Mouse (Mus musculus): ENCODE measurements around the gene Rfx1. TPM values are rescaled to one million over a fixed set of nuclear protein-coding genes. Genes with fewer than 3 reads are reported as not detected.

The Rfx1 gene
- total RNA-seq (2022) = 10 to 100 TPM in 1 of 4 experiments, 1 to 10 TPM in 3; 6.7 to 10.0 (median 9.2) TPM

DNA sequence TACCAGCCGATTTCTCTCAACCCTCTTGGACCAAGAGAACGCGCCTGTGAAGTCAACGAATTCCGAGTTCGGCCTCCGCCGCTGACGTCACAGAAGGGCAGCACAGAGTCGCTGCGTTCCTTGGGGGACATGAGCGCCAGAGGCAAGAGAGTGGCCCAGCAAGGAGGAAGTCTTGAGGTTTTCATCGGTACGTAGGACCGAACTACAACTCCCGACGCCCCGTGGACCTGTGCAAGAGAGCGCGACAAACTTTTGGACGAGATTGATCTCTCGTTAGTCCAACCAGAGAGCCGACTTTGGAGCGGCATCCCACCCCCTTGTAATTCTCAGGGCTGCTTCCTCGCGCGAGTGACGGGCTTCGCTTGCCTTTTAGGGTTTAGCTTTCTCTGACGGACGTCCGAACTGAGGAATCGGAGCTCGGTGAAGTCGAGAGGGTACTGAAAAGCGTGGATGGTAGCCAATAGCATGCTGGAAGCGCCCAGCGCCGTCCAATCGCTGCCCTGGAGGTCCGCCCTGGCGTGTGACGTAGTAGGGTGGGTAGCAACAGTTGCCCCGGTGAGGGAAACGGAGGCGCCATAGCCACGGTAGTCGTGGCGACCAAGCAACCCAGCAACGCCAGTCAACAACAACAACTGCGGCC, at the start of gene Rfx1:
Gene Rfx1 (plus strand): TSS at position 544 of the 640 bp plus-strand sequence.
- DNase-seq (ENCODE audit: low spot score) = peak; percentile 100

- no peak for DNase-seq (ENCODE audit: low spot score)
Measured at GRCm38 (mm10) chr8:84019738-84020137, 46.9 kb upstream of the Rfx1 start.

DNA sequence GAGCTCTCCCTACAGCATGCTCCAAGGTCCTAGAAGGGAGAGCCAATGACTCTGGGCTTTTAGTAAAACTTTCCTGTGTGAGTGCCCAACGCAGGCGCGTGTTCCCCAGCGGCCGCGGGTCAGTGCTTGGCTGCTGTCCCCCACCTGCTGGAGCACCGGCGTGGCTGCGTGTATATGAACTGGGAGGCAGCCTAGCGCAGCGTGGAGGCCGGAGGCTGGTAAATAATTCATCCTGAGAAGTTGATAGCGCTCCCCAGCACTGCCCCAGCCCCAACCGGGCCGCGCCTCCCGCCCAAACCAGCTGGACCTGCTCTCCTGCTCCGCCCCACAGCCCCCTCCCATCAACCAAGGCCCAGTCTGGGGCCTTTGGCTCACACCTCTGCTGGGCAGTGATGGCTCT, 45.5 kb upstream of the Rfx1 start, which contains the start of gene Palm3:
Gene Palm3 (plus strand): TSS at position 376 of the 400 bp plus-strand sequence.
- no peak for DNase-seq (ENCODE audit: low spot score)

GRCm38 (mm10) chr8:84021569-84021968, 45.1 kb upstream of the Rfx1 start:
- DNase-seq (ENCODE audit: low spot score) = no peak

- DNase-seq (ENCODE audit: low spot score) = peak; percentile 81
Measured at GRCm38 (mm10) chr8:84023085-84023484, 43.5 kb upstream of the Rfx1 start.

DNA sequence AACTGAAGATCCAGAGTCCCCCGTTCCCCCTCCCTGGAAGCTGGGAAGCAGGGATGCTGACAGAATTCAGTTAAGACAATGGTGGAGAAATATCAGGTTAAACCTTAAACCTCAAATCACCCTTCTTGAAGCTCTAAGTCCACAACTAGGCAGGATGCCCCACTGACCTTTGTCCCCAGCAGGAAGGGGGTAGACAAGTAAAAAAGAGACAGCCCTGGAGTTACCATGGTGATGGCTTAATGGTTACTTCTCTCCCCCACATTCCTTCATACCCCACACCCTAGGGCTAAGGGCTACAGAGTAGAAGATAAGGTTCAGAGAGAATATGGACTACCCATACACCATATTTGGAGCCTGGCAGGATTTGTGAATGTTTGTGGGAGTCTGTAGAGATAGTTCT, 43.0 kb upstream of the Rfx1 start:
- DNase-seq (ENCODE audit: low spot score) = no peak

DNA sequence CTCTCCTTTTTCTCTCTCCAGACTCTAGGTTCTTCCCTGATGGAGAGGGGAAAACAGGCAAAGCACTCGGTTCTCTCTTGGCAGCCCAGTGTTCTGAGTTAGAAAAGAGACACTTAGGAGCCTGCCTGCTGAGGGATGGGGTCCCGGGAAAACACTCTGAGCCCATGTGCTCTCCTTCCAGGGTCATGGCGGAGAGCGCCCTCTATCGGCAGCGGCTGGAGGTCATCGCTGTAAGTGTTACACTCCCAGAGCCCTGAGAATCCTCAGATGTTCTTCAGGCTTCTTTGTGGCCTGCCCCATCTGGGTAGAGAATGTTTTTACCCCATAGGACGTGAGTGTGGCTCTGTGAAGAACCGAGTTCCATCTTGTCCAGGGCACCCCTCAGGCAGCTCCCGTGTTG, 42.5 kb upstream of the Rfx1 start:
- DNase-seq (ENCODE audit: low spot score) = no peak

GRCm38 (mm10) chr8:84025863-84026262, 40.8 kb upstream of the Rfx1 start:
- DNase-seq (ENCODE audit: low spot score) = no peak

- DNase-seq (ENCODE audit: low spot score) = no peak
Measured at GRCm38 (mm10) chr8:84027449-84027848, 39.2 kb upstream of the Rfx1 start.

DNA sequence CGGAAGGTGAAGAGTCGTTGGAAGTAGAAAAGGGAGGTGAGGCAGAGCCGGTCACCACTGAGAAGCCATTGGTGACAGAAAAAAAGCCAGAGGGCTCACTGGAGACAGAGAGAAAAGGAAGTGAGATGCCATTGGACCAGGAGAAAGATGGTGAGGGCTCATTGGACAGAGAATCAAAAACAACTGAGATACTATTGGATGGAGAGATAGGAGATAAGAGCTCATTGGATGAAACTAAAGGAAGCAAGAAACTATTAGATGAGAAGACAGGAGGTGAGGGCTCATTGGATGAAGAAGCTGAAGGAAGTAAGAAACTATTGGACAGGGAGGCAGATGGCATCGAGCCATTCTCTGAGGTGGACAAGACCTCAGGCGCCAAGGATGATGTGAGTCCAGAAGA, 37.4 kb upstream of the Rfx1 start:
- DNase-seq (ENCODE audit: low spot score) = no peak

GRCm38 (mm10) chr8:84032777-84033176, 33.9 kb upstream of the Rfx1 start:
- no peak for DNase-seq (ENCODE audit: low spot score)

GRCm38 (mm10) chr8:84038015-84038414, 28.6 kb upstream of the Rfx1 start:
- DNase-seq (ENCODE audit: low spot score) = peak; percentile 62

DNA sequence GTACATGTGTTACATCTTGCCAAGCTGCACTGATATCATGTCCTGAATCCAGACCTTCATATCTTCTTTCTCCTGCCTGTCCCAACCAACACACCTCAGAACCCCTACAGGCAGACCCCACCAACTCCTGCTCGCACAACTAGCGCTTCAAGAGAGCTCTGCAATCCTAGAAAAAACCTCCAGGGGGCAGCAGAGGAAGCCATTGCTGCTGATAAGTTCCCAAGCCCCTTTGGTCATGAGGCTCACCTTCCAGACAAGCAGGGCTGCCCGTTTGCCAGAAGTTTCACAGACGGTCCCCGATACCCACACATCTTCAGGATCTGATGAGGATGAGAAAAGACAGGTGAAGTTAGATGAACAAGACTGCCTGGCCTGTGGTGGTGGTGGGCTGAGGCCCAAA, 27.6 kb upstream of the Rfx1 start:
- peak; percentile 76 for DNase-seq (ENCODE audit: low spot score)

DNA sequence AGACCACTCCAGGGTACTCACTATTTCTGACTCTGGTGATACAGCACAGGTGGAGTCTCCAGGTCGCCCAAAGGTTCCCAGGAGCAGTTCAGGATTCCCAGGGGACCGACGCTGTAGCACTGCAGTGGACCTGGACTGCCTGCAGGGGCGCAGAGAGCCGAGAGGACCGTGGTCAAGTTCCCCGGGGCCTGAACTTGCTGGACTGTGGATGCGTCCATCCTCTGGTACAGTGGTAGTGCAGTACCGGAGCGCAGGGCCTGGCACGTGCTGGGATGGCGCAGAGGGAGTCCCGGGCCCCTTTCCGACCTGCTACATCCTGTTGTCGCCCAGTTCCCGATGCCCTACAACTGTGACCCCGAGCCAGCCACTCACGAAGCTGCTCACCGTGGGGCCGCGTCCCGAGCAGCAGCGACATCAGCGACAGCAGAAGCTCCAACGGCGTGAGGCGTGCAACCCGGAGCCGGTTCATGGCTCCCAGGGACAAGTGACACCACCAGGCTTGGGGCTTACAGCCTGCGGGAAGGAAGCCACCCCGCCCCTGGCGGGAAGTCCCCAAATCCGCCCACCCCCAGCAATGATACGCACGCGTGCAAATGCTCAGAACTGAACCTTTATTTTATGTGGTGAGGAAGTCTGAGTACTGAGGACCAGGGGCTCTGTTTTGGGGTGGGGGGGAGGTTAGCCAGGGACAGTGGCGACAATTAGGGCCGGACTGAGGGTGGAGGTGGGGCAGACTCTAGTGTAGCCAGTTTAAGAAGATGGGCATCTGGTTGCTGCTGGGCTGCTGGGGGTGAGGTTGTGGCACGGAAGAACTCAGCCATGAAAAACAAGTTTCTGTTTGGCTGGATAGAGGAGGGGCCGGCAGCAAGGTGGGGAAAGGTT, 24.3 kb upstream of the Rfx1 start, which contains the start of gene Il27ra:
Gene Il27ra (minus strand): TSS at position 524 of the 882 bp plus-strand sequence.
- peak; percentile 79 for DNase-seq (ENCODE audit: low spot score)

- DNase-seq (ENCODE audit: low spot score) = peak; percentile 44
Measured at GRCm38 (mm10) chr8:84042948-84043342, 23.7 kb upstream of the Rfx1 start.

DNA sequence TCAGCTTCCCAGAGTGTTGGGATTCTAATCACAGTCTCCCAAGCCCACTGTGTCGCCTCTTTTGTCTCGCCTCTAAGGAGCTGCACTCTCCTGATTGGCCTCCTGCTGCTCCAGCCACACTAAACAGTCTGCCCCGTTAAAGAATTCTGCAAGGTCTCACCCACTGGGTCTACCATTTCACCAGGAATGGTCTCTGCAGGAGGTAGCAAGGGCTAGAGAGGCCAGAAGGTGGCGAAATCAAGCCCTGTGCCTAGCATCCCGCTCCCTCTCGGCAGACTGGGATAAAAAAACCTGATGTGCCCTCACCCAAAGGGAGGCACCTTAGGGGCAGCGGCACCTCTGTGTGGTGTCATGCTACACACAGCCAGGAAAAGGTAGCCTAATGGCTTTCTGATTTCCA, 22.5 kb upstream of the Rfx1 start:
- no peak for DNase-seq (ENCODE audit: low spot score)

GRCm38 (mm10) chr8:84044900-84045299, 21.7 kb upstream of the Rfx1 start, which contains the start of gene Rln3:
Rln3 (minus strand) TSS chr8:84045000.
- no peak for DNase-seq (ENCODE audit: low spot score)

DNA sequence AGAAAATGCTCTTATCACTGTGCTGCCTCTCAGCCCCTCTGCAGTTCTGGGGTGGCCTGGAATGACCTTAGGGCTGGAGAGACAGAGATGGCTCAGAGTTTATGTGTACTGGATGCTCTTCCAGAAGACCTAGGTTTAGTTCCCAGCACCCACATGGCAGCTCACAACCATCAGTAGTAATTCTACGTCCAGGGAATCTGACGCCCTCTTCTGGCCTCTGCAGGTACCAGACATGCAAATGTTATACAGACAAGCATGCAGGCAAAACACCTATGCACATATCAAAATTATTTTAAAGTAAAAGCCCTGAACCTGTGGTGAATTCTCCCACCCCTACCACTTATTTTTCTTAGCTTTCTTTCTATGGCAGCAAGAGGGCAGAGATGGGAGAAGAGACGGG, 20.1 kb upstream of the Rfx1 start:
- no peak for DNase-seq (ENCODE audit: low spot score)

DNA sequence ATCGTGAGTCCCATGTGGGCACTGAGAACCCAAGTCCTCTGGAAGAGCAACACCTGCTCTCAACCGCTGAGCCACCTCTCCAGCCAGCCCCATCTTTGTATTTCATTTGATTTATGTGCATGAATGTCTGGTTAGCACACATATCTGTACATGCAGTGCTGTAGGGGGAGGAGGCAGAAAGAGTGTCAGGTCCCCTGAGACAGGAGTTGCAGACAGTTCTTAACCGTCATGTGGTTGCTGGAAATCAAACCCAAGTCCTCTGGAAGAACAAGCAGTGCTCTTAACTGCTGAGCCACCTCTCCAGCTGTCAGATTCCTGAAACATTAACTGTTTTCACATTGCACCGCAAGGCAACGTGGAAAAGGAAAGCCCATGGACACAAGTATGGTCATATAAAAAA, 18.5 kb upstream of the Rfx1 start:
- no peak for DNase-seq (ENCODE audit: low spot score)

GRCm38 (mm10) chr8:84052746-84053145, 13.9 kb upstream of the Rfx1 start:
- DNase-seq (ENCODE audit: low spot score) = no peak

- no peak for DNase-seq (ENCODE audit: low spot score)
Measured at GRCm38 (mm10) chr8:84053229-84053628, 13.4 kb upstream of the Rfx1 start.

- DNase-seq (ENCODE audit: low spot score) = no peak
Measured at GRCm38 (mm10) chr8:84057827-84058226, 8.8 kb upstream of the Rfx1 start.

DNA sequence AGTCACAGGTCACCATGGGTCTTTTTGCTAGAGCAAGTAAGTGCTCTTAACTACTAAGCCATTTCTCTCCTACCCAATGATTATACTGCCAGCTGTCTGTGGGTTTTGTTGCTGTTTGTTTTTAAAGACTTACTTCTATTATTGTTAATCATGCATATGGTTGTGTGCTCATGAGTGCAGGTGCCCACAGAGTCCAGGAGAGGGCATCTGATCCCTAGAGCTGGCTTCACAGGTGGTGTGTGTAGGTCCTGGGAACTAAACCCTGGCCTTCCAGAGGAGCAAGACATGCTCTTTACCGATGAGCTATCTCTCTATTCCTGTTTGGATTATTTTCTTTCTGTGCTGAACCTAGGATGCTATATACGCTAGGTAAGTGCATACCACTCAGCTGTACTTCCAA, 7.4 kb upstream of the Rfx1 start:
- no peak for DNase-seq (ENCODE audit: low spot score)

All from heart, adult 8-10 months (tissue).